Mouse (Mus musculus): ENCODE measurements around the gene Tbx3. TPM values are rescaled to one million over a fixed set of nuclear protein-coding genes. Genes with fewer than 3 reads are reported as not detected.
A peak's percentile ranks its signal among the peaks of the same experiment; 100 is the strongest.

The Tbx3 gene
- polyA plus RNA-seq, 1 experiment from 2014 or later = 10.0 TPM

DNA sequence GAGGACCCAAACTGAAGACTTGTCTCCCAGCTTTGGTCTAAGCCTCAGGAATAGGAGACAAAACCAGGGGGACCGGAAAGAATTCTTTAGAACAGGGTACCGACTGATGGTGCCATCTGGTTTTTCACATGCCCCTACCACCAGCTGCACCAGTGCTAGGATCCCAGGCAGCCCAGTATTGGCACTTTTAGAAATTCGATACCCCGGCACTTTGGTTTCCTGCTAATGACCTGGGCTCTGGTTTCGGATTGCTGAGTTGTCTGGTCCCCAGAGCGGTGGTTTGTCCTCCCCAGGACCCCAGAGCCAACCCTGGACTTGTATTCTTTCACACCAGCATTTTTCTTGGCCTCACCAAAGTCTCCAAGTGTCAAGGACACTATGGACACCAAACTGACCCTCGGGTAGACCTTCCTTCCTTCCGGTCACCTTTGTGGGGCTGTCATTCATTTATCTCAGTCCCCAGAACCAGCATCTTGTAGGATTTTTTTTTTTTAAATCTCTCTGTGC is 18.5 kb downstream of the Tbx3 start:
- Histone ChIP-seq H3K4me3 (no peak overlapping the region), H3K36me3 (no peaks in the 10 kb centered on the region), H3K27ac (no peak overlapping the region), H3K4me2 (no peak overlapping the region), H3K9me3 (replicated peaks) (no peaks in the 10 kb centered on the region), H3K27me3 (peaks cover 87% of the 10 kb centered on the region), H3K9ac (no peak overlapping the region), H3K4me1 (replicated peaks) (peaks cover 14% of the 10 kb centered on the region)
- 36% methylated on average over 8 of the region's 8 CpGs for WGBS
- no peak for ATAC-seq (replicated peaks; ENCODE audit: insufficient number of reproducible peaks, insufficient read depth, low FRiP score, low read depth)

GRCm38 (mm10) chr5:119689501-119689900 is 19.0 kb downstream of the Tbx3 start:
- peaks cover 86% of the 10 kb centered on the region for H3K27me3 ChIP-seq
- WGBS = 40% methylated on average over 3 of the region's 3 CpGs
- no peaks in the 10 kb centered on the region for H3K9me3 ChIP-seq (replicated peaks)
- no peak overlapping the region for H3K27ac ChIP-seq
- no peak for ATAC-seq (replicated peaks; ENCODE audit: insufficient number of reproducible peaks, insufficient read depth, low FRiP score, low read depth)
- no peaks in the 10 kb centered on the region for H3K36me3 ChIP-seq
- H3K4me1 ChIP-seq (replicated peaks) = peaks cover 14% of the 10 kb centered on the region
- no peak overlapping the region for H3K9ac ChIP-seq
- H3K4me3 ChIP-seq = no peak overlapping the region
- H3K4me2 ChIP-seq = no peak overlapping the region

GRCm38 (mm10) chr5:119691075-119691474 is 20.6 kb downstream of the Tbx3 start:
- Histone ChIP-seq H3K27ac (no peak overlapping the region), H3K9ac (no peak overlapping the region), H3K36me3 (no peaks in the 10 kb centered on the region), H3K4me2 (no peak overlapping the region), H3K4me3 (no peak overlapping the region), H3K27me3 (peaks cover 74% of the 10 kb centered on the region), H3K9me3 (replicated peaks) (no peaks in the 10 kb centered on the region), H3K4me1 (replicated peaks) (peaks cover 8% of the 10 kb centered on the region; the same call in 1 of the 2 replicates)
- no peak for ATAC-seq (replicated peaks; ENCODE audit: insufficient number of reproducible peaks, insufficient read depth, low FRiP score, low read depth)
- WGBS = 1% methylated on average over 13 of the region's 13 CpGs

DNA sequence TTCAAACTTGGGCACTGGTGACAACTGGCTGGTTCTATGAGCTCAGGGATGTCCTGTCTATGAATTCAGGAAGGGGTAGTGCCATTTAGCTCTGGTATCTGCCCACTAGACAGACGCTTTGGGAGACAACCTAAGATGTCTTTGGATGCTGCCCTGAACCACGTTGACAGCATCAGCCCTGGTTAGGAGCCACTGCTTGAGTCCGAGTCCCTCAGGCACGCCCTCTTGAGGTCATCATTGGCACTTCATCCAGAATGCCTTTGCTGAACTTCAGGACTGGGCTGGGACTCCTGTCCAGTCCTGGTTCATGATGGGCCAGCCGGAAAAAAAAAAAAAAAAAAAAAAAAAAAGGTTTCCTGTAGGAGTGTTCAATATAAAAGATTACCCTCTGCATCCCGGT is 22.0 kb downstream of the Tbx3 start:
- Histone ChIP-seq H3K36me3 (no peaks in the 10 kb centered on the region), H3K9ac (no peak overlapping the region), H3K4me2 (no peak overlapping the region), H3K4me1 (replicated peaks) (0 out of 2 replicates have a peak, but pooled peaks cover 2% of the 10 kb centered on the region), H3K27ac (no peak overlapping the region), H3K9me3 (replicated peaks) (no peaks in the 10 kb centered on the region), H3K4me3 (no peak overlapping the region), H3K27me3 (peaks cover 60% of the 10 kb centered on the region)
- no peak for ATAC-seq (replicated peaks; ENCODE audit: insufficient number of reproducible peaks, insufficient read depth, low FRiP score, low read depth)
- WGBS = 29% methylated on average over 6 of the region's 6 CpGs

DNA sequence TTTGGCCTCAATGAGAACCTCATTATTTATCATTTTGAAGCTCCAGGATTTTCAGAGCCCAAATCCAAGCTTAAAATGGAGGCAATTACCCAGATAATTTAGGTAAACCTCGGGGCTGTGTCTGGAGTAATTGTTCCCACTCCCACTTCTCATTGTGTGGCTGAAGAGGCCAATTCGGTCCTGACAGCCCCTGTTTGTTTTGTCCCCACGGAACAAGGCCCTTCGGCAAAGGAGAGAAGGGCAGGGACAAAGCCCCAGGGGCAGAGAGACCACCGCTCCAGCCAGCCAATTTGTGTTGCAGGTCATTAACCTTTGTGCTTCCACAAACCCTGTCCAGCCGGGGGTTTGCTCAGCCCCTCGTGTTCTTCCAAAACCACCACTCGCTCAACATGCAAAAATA is 24.4 kb downstream of the Tbx3 start:
- no peak for ATAC-seq (replicated peaks; ENCODE audit: insufficient number of reproducible peaks, insufficient read depth, low FRiP score, low read depth)
- Histone ChIP-seq H3K9me3 (replicated peaks) (no peaks in the 10 kb centered on the region), H3K4me1 (replicated peaks) (0 out of 2 replicates have a peak, but pooled peaks cover 2% of the 10 kb centered on the region), H3K27me3 (peaks cover 36% of the 10 kb centered on the region), H3K4me2 (no peak overlapping the region), H3K36me3 (no peaks in the 10 kb centered on the region), H3K9ac (no peak overlapping the region), H3K4me3 (no peak overlapping the region), H3K27ac (no peak overlapping the region)
- 48% methylated on average over 8 of the region's 8 CpGs for WGBS

GRCm38 (mm10) chr5:119703031-119703430 is 32.6 kb downstream of the Tbx3 start:
- Histone ChIP-seq H3K36me3 (no peaks in the 10 kb centered on the region), H3K27ac (no peak overlapping the region), H3K27me3 (peaks cover 51% of the 10 kb centered on the region), H3K4me1 (replicated peaks) (peaks cover 4% of the 10 kb centered on the region; the same call in 1 of the 2 replicates), H3K4me3 (no peak overlapping the region), H3K4me2 (no peak overlapping the region), H3K9me3 (replicated peaks) (no peaks in the 10 kb centered on the region), H3K9ac (no peak overlapping the region)
- ATAC-seq (replicated peaks; ENCODE audit: insufficient number of reproducible peaks, insufficient read depth, low FRiP score, low read depth) = no peak
- 81% methylated on average over 1 of the region's 1 CpGs for WGBS

GRCm38 (mm10) chr5:119704900-119705299 is 34.4 kb downstream of the Tbx3 start:
- no peak overlapping the region for H3K4me2 ChIP-seq
- ATAC-seq (replicated peaks; ENCODE audit: insufficient number of reproducible peaks, insufficient read depth, low FRiP score, low read depth) = no peak
- 52% methylated on average over 7 of the region's 7 CpGs for WGBS

DNA sequence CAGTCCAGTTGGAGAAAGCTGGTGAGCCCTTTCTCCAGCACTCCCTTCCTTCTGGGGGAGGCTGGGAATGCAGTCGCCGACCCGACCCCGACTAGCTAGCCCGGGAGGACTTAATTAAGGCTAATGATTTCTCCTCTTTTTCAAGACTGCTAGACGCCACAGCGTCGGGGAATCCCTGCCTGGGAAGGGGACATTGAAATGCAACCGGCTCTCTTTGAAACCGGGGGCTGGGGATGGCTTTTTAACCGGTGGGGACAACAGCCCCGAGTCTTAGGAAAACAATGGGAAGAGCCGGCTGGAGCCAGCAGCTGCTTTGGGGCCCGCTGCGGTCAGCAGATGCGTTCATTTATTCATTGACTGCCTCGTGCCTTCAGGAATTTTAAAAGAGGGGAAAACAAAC is 36.0 kb downstream of the Tbx3 start:
- H3K9me3 ChIP-seq (replicated peaks) = no peaks in the 10 kb centered on the region
- WGBS = 1% methylated on average over 17 of the region's 17 CpGs
- H3K27me3 ChIP-seq = peaks cover 70% of the 10 kb centered on the region
- H3K27ac ChIP-seq = no peak overlapping the region
- H3K9ac ChIP-seq = no peak overlapping the region
- H3K36me3 ChIP-seq = no peaks in the 10 kb centered on the region
- ATAC-seq (replicated peaks; ENCODE audit: insufficient number of reproducible peaks, insufficient read depth, low FRiP score, low read depth) = no peak
- peak overlapping the region; percentile 26 for H3K4me3 ChIP-seq
- peak overlapping the region; percentile 45 for H3K4me2 ChIP-seq
- H3K4me1 ChIP-seq (replicated peaks) = peaks cover 4% of the 10 kb centered on the region; the same call in 1 of the 2 replicates

More at GRCm38 (mm10) chr5:119704900-119705299, 34.4 kb downstream of the Tbx3 start:
- no peaks in the 10 kb centered on the region for H3K9me3 ChIP-seq (replicated peaks)
- no peak overlapping the region for H3K27ac ChIP-seq
- H3K9ac ChIP-seq = no peak overlapping the region
- peaks cover 65% of the 10 kb centered on the region for H3K27me3 ChIP-seq
- H3K4me3 ChIP-seq = no peak overlapping the region
- H3K36me3 ChIP-seq = no peaks in the 10 kb centered on the region
- peaks cover 4% of the 10 kb centered on the region; the same call in 1 of the 2 replicates for H3K4me1 ChIP-seq (replicated peaks)

DNA sequence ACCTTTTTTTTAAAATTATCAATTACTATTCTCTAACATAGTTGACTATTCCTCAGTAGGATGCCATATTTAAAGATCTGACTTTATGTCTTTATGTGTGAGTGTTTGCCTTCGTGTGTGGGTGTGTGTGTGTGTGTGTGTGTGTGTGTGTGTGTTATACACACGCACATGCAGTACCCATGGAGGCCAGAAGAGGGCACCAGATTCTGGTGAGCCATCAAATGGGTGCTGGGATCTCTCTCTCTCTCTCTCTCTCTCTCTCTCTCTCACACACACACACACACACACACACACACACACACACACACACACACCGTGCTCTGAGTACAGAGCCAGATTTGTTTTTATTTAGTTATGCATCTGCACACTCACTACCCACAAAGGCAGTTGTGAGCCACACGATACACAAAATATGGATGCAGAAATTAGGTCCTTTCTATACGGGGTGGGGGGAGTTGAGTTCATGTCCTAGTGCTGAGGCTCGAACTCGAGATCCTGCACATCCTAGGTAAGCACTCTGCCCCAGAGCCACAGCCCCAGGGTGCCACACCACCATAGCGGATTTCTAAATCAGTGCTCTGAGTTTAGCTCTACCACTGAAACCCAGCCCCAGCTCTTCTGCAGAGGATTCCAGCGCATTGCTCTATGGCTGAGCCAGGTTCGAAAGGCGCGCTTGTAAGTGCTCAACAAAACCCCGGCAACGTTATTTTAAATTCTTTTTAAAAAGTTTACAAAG is 38.5 kb downstream of the Tbx3 start:
- Histone ChIP-seq H3K9me3 (replicated peaks) (no peaks in the 10 kb centered on the region), H3K4me2 (no peak overlapping the region), H3K27me3 (peaks cover 61% of the 10 kb centered on the region), H3K27ac (no peak overlapping the region), H3K36me3 (no peaks in the 10 kb centered on the region), H3K9ac (no peak overlapping the region), H3K4me3 (no peak overlapping the region), H3K4me1 (replicated peaks) (peaks cover 4% of the 10 kb centered on the region; the same call in 1 of the 2 replicates)
- ATAC-seq (replicated peaks; ENCODE audit: insufficient number of reproducible peaks, insufficient read depth, low FRiP score, low read depth) = no peak
- 85% methylated on average over 14 of the region's 14 CpGs for WGBS

- Histone ChIP-seq H3K9me3 (replicated peaks) (no peaks in the 10 kb centered on the region), H3K27ac (no peak overlapping the region), H3K36me3 (no peaks in the 10 kb centered on the region), H3K27me3 (peaks cover 61% of the 10 kb centered on the region), H3K4me2 (no peak overlapping the region), H3K4me3 (no peak overlapping the region), H3K9ac (no peak overlapping the region), H3K4me1 (replicated peaks) (peaks cover 4% of the 10 kb centered on the region; the same call in 1 of the 2 replicates)
- WGBS = 30% methylated on average over 18 of the region's 18 CpGs
- no peak for ATAC-seq (replicated peaks; ENCODE audit: insufficient number of reproducible peaks, insufficient read depth, low FRiP score, low read depth)
Observed at GRCm38 (mm10) chr5:119709826-119710559, 39.5 kb downstream of the Tbx3 start.

GRCm38 (mm10) chr5:119710756-119711155 is 40.3 kb downstream of the Tbx3 start:
- Histone ChIP-seq H3K27ac (no peak overlapping the region), H3K4me2 (no peak overlapping the region), H3K9me3 (replicated peaks) (no peaks in the 10 kb centered on the region), H3K9ac (no peak overlapping the region), H3K4me1 (replicated peaks) (peaks cover 4% of the 10 kb centered on the region; the same call in 1 of the 2 replicates), H3K27me3 (peaks cover 55% of the 10 kb centered on the region), H3K4me3 (no peak overlapping the region), H3K36me3 (no peaks in the 10 kb centered on the region)
- ATAC-seq (replicated peaks; ENCODE audit: insufficient number of reproducible peaks, insufficient read depth, low FRiP score, low read depth) = no peak
- 32% methylated on average over 7 of the region's 7 CpGs for WGBS
